Mouse (Mus musculus) hindbrain, embryonic 12.5 days (tissue): Measurements from ENCODE around the gene Tmem219. TPM values are rescaled to one million over a fixed set of nuclear protein-coding genes. Genes with fewer than 3 reads are reported as not detected.

Source experiments
- ATAC-seq: fragments of 200-750 bp; cut with Nextera tagmentation; 2 replicates; pipeline ENCODE4 v1.8.0; 2017; ENCODE audit warnings: moderate TSS enrichment; ENCODE audit not compliant: low FRiP score
- H3K27ac ChIP-seq: fragments of 300-500 bp; sonication (generic); 2 replicates; pipeline ENCODE4 v1.5.1; 2016; ENCODE audit warnings: mild to moderate bottlenecking
- H3K27me3 ChIP-seq: fragments of 300-500 bp; sonication (generic); 2 replicates; pipeline ENCODE4 v1.6.1; 2016; ENCODE audit warnings: mild to moderate bottlenecking
- H3K36me3 ChIP-seq: fragments of 300-500 bp; sonication (generic); 2 replicates; pipeline ENCODE4 v1.6.1; 2016; ENCODE audit warnings: mild to moderate bottlenecking
- H3K4me1 ChIP-seq: fragments of 300-500 bp; sonication (generic); 2 replicates; pipeline ENCODE4 v1.6.1; 2016
- H3K4me2 ChIP-seq: fragments of 300-500 bp; sonication (generic); replicated peaks from 2 replicates; pipeline ENCODE4 v1.6.1; 2016; ENCODE audit warnings: mild to moderate bottlenecking
- H3K4me3 ChIP-seq: fragments of 300-500 bp; sonication (generic); 2 replicates; pipeline ENCODE4 v1.5.1; 2016; ENCODE audit warnings: mild to moderate bottlenecking
- H3K9ac ChIP-seq: fragments of 300-500 bp; sonication (generic); 2 replicates; pipeline ENCODE4 v1.6.1; 2016; ENCODE audit warnings: mild to moderate bottlenecking, moderate library complexity
- H3K9me3 ChIP-seq: fragments of 300-500 bp; sonication (generic); replicated peaks from 2 replicates; pipeline ENCODE4 v1.6.1; 2016; ENCODE audit warnings: mild to moderate bottlenecking
- WGBS: fragments of 180-500 bp; shearing (Covaris S2); methylation state at CpG from one replicate; pipeline ENCODE4 v1.1.7; 2016; 5-methylcytosine and 5-hydroxymethylcytosine counted together
- polyA plus RNA-seq: library from polyadenylated mRNA; unstranded; fragments of >200 nt; fragmentation: Nextera tagmentation; extraction: Ambion mirVana; gene quantifications from 2 replicates; pipeline ENCODE4 v1.2.1, GENCODE M21; 2016

The Tmem219 gene
- 21.8 and 23.0 TPM in 2 replicates for polyA plus RNA-seq

DNA sequence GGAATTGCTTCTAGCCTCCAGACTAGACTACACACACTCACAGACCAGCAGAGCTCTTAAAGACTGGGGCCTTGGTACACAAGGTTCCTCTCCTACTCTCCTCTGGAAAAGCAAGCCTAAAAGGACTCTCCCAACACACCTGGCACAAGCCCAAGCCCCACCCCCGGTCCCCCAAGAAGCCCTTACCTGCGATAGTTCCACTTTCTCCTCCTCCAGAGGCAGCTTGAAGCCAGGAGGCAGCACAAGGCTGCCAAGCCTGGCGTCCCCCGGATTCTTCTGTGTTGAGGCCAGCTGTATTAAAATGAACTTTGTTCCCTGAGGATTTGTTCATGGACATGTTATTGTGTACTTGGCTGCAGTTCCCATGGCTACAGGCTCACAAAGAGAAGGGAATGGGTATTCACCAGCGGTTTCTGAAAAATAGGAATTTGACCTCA lies at the start of gene Tmem219:
Tmem219 (minus strand) TSS at position 294 of the 437 bp plus-strand sequence.
- H3K9ac ChIP-seq, result 0 out of 2 replicates have a peak within 1 kb of the TSS, but pooled peaks have one; percentile 15
- H3K9me3 ChIP-seq, result no peaks in the 10 kb centered on the region
- H3K4me2 ChIP-seq, result peak within 1 kb of the TSS; percentile 27
- peaks cover 20% of the 10 kb centered on the region for H3K4me1 ChIP-seq
- 0 out of 2 replicates have a peak within 1 kb of the TSS, but pooled peaks have one; percentile 3 for H3K4me3 ChIP-seq
- H3K27ac ChIP-seq, result peak within 1 kb of the TSS; percentile 74
- no peaks in the 10 kb centered on the region for H3K36me3 ChIP-seq
- ATAC-seq, result peak; percentile 85
- WGBS, result 26% methylated on average over 5 of the region's 5 CpGs
- H3K27me3 ChIP-seq, result no peaks in the 10 kb centered on the region

GRCm38 (mm10) chr7:126967361-126967760 lies 44.6 kb upstream of the Tmem219 start:
- H3K27me3 ChIP-seq, result peaks cover 16% of the 10 kb centered on the region

GRCm38 (mm10) chr7:126965568-126965967 lies 42.9 kb upstream of the Tmem219 start:
- no peak for ATAC-seq
- Histone ChIP-seq H3K4me3 (no peak overlapping the region), H3K4me2 (no peak overlapping the region), H3K36me3 (peaks cover 49% of the 10 kb centered on the region), H3K27me3 (peaks cover 28% of the 10 kb centered on the region), H3K9ac (no peak overlapping the region), H3K9me3 (no peaks in the 10 kb centered on the region), H3K4me1 (no peaks in the 10 kb centered on the region), H3K27ac (no peak overlapping the region)
- 76% methylated on average over 3 of the region's 3 CpGs for WGBS

More at GRCm38 (mm10) chr7:126967361-126967760, 44.6 kb upstream of the Tmem219 start:
- Histone ChIP-seq H3K4me1 (no peaks in the 10 kb centered on the region), H3K4me3 (no peak overlapping the region), H3K4me2 (no peak overlapping the region), H3K9me3 (no peaks in the 10 kb centered on the region), H3K36me3 (peaks cover 50% of the 10 kb centered on the region), H3K27ac (no peak overlapping the region), H3K9ac (no peak overlapping the region)
- ATAC-seq, result no peak
- 63% methylated on average over 6 of the region's 6 CpGs for WGBS

DNA sequence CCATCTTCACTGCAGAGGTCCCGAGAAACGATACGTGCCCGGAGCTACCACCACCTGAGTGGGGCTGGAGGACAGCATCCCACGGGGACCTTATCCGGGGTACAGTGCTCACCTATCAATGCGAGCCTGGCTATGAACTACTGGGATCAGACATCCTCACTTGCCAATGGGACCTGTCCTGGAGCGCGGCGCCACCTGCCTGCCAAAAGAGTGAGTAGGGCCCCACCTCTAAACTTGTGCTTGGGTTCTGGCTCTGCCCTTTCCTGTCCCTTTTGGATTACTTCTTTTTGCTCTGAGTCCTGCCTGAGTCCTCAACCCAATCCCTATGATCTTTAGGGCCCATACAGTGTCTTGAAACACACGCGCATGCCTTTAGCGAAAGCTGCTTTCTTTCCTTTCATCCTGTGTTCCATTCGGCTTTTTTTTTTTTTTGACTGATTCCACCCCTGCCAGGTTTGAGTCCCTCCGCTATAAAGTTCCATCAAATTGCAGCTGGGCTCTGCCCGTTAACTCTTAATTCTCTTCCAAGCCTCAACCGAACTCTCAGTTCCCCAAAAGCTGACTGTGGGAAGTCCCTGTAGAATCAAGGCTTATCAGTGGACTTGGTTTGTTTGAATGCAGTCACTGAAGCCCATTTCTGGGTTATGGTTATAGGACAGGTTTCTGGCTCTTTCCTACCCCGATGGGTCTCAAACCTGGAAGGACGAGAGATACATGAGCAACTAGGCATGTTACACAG lies 41.0 kb upstream of the Tmem219 start:
- 26% methylated on average over 19 of the region's 19 CpGs for WGBS
- Histone ChIP-seq H3K9ac (no peak overlapping the region), H3K4me2 (0 out of 2 replicates have a peak overlapping the region, but pooled peaks have one; percentile 15), H3K9me3 (no peaks in the 10 kb centered on the region), H3K4me1 (no peaks in the 10 kb centered on the region), H3K27ac (no peak overlapping the region), H3K4me3 (no peak overlapping the region), H3K36me3 (peaks cover 53% of the 10 kb centered on the region), H3K27me3 (peaks cover 28% of the 10 kb centered on the region)
- no peak for ATAC-seq

DNA sequence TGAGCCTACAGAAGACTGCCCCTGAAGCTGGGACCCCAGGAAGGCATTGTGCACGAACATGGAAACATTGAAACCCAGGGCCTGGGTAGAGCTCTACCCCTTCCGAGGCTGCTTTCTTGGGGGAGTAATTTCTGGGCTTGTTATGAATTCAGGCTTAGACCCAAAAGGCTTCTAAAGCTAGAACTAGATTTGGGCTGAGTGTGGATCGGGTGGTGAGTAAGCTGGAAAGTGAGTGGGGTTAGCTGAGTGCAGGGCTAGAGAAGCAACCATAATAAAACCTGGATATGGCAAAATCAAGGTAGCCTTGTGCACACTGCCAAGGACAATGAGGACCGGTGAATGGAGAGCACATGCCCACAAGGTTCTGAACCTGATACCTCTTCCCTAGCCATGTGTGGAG lies 39.2 kb upstream of the Tmem219 start:
- WGBS, result 91% methylated on average over 4 of the region's 4 CpGs
- no peak overlapping the region for H3K9ac ChIP-seq
- no peak for ATAC-seq

DNA sequence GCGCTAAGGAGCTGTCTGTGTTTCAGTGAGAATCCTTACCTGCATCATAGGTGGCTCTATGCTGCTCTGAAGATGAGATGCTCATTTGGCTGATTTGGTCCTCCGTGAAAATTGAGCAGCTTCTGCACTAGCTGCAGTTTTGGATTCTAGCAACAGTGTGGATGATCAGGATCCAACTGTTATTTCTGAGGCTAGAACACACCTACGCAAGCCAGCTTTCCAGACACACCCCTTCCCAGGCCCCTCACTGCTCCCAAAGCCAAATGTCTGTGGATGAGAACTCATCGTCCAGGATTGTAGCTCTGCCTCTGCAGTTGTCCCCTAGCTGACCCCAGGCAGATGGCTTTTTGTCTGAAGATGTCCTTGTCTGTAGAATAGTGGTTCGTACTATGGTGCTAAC lies 38.4 kb upstream of the Tmem219 start:
- H3K4me3 ChIP-seq, result no peak overlapping the region
- ATAC-seq, result no peak
- H3K36me3 ChIP-seq, result peaks cover 37% of the 10 kb centered on the region
- H3K4me2 ChIP-seq, result no peak overlapping the region
- peaks cover 28% of the 10 kb centered on the region for H3K27me3 ChIP-seq
- H3K9ac ChIP-seq, result no peak overlapping the region
- H3K27ac ChIP-seq, result no peak overlapping the region
- WGBS, result 83% methylated on average over 5 of the region's 5 CpGs
- no peaks in the 10 kb centered on the region for H3K4me1 ChIP-seq
- H3K9me3 ChIP-seq, result no peaks in the 10 kb centered on the region

More for the DNA sequence above, 39.2 kb upstream of the Tmem219 start:
- Histone ChIP-seq H3K36me3 (peaks cover 44% of the 10 kb centered on the region), H3K4me2 (no peak overlapping the region), H3K4me3 (no peak overlapping the region), H3K27ac (no peak overlapping the region), H3K9me3 (no peaks in the 10 kb centered on the region), H3K4me1 (no peaks in the 10 kb centered on the region), H3K27me3 (peaks cover 28% of the 10 kb centered on the region)

GRCm38 (mm10) chr7:126959780-126960179 lies 37.1 kb upstream of the Tmem219 start:
- peaks cover 28% of the 10 kb centered on the region for H3K27me3 ChIP-seq
- no peak overlapping the region for H3K27ac ChIP-seq
- no peaks in the 10 kb centered on the region for H3K4me1 ChIP-seq
- WGBS, result 69% methylated on average over 9 of the region's 9 CpGs
- no peak for ATAC-seq
- no peak overlapping the region for H3K9ac ChIP-seq
- no peaks in the 10 kb centered on the region for H3K9me3 ChIP-seq
- H3K4me2 ChIP-seq, result no peak overlapping the region
- no peak overlapping the region for H3K4me3 ChIP-seq
- peaks cover 40% of the 10 kb centered on the region for H3K36me3 ChIP-seq

DNA sequence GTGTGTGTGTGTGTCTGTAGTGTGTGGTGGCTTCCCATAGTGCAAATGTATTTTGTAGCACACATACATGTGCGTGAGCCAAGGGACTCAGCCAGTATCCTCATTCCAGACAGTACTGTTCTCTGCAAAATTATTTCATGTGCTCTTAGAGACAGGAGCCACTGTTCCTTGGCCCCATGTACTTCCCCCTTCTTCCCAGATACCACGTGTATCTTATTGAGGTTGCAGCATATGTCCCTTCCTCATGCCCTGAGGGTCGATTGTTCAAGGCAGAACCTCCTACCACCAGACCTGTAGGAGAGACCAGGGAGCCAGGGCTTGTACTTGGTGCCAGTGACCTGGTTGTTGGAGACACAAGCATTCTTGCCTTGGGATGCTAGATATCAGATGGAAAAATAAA lies 32.4 kb upstream of the Tmem219 start:
- Histone ChIP-seq H3K4me3 (no peak overlapping the region), H3K4me2 (no peak overlapping the region), H3K27ac (no peak overlapping the region), H3K36me3 (peaks cover 16% of the 10 kb centered on the region; the same call in 1 of the 2 replicates), H3K4me1 (peaks cover 21% of the 10 kb centered on the region), H3K9me3 (no peaks in the 10 kb centered on the region), H3K9ac (no peak overlapping the region), H3K27me3 (peaks cover 30% of the 10 kb centered on the region)
- ATAC-seq, result no peak
- 73% methylated on average over 3 of the region's 3 CpGs for WGBS

DNA sequence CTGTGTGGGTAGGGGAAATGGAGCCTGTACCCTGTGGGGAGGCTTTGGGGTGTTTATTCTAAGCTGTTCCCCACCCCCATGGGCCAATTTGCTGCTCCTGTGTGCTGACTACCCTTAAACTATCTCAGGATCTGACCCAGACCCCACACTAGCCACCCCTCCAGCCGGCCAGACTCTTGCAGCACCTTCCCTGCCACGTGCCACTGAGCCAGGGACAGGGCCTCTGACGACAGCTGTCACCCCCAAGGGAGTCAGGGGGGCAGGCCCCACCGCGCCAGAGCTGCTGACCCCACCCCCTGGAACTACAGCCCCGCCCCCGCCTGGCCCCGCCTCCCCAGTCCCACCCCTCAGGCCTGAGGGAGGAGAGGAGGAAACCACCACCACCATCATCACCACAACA lies 29.9 kb upstream of the Tmem219 start:
- Histone ChIP-seq H3K9ac (peak overlapping the region; percentile 54), H3K4me2 (peak overlapping the region; percentile 97), H3K27me3 (peaks cover 41% of the 10 kb centered on the region), H3K4me3 (peak overlapping the region; percentile 47), H3K27ac (no peak overlapping the region; the same call in 1 of the 2 replicates), H3K36me3 (peaks cover 4% of the 10 kb centered on the region; the same call in 1 of the 2 replicates), H3K4me1 (peaks cover 37% of the 10 kb centered on the region), H3K9me3 (no peaks in the 10 kb centered on the region)
- ATAC-seq, result no peak
- 0% methylated on average over 8 of the region's 8 CpGs for WGBS

- H3K4me2 ChIP-seq, result peak overlapping the region; percentile 97
- H3K9me3 ChIP-seq, result no peaks in the 10 kb centered on the region
- 33% methylated on average over 4 of the region's 4 CpGs for WGBS
- 0 out of 2 replicates have a peak overlapping the region, but pooled peaks have one; percentile 17 for H3K27ac ChIP-seq
- ATAC-seq, result no peak
- peak overlapping the region; percentile 64 for H3K9ac ChIP-seq
- H3K27me3 ChIP-seq, result peaks cover 41% of the 10 kb centered on the region
- H3K4me1 ChIP-seq, result peaks cover 37% of the 10 kb centered on the region
- peaks cover 4% of the 10 kb centered on the region; the same call in 1 of the 2 replicates for H3K36me3 ChIP-seq
- peak overlapping the region; percentile 47 for H3K4me3 ChIP-seq
Observed at GRCm38 (mm10) chr7:126951741-126952140, 29.0 kb upstream of the Tmem219 start.

DNA sequence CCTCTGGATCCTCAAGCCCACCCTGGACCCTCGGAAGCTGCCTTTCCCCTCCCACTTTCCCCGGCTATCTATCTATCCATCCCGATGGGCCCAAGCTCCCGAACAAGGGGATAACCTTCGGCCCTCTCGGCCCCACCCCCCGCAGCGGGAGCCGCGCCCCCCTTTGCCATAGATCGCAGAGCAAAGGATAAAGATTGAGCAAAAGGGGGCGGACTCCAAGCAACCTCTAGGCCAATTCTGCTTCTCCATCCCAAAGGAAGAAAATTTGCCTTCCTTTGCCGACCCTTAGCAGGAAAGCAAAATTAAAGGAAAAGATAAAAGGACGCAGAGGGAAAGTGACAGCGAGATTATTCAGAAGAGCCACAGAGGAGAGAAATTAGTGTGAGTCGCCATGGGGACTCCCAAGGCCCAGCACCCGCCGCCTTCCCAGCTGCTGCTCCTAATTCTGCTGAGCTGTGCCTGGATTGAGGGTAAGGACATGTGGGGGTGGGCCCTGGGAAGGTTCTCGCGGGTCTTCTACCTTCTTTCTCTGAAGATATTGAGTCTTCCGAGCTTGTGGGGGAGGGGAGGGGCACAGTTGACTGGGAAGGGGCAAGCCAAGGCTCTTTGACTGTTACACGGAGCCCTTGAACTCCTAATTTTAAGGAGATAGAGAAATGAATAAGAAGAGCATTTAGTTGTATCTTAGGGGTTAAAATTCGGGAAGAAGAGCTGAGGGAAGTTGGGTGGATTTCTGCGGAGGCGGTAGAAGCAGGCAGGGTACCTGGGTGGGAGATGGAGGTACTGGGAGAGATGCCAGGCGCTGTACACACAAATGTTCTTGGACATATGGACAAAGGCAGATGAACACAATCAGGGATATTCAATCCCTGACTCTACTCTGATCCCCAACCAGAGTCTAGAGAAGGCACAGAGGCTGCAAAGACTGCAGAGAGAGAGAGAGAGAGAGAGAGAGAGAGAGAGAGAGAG lies 28.2 kb upstream of the Tmem219 start:
- H3K27me3 ChIP-seq, result peaks cover 41% of the 10 kb centered on the region
- 7% methylated on average over 26 of the region's 26 CpGs for WGBS
- H3K27ac ChIP-seq, result peak overlapping the region; percentile 87

More for the DNA sequence above, 28.2 kb upstream of the Tmem219 start:
- no peaks in the 10 kb centered on the region for H3K9me3 ChIP-seq
- H3K36me3 ChIP-seq, result peaks cover 11% of the 10 kb centered on the region
- H3K4me3 ChIP-seq, result peak overlapping the region; percentile 47
- peak; percentile 10 for ATAC-seq
- peaks cover 41% of the 10 kb centered on the region for H3K4me1 ChIP-seq
- peak overlapping the region; percentile 64 for H3K9ac ChIP-seq
- H3K4me2 ChIP-seq, result peak overlapping the region; percentile 97
